Mouse (Mus musculus) small intestine, adult 2 months (tissue): ENCODE results near the gene Dyrk2.

Experiments
- CTCF ChIP-seq: fragments of 200-500 bp; IDR thresholded peaks from 2 replicates; pipeline ENCODE4 v1.5.1; 2012; ENCODE audit warnings: low read depth, mild to moderate bottlenecking, control low read depth, inconsistent platforms, low read length, moderate library complexity, mixed read lengths; ENCODE audit not compliant: insufficient replicate concordance, insufficient read length; ENCODE audit errors: extremely low read depth
- POLR2A ChIP-seq: fragments of 200-500 bp; IDR thresholded peaks from 2 replicates; pipeline ENCODE4 v1.6.1; 2012; ENCODE audit warnings: low read depth, mild to moderate bottlenecking, control low read depth, inconsistent platforms, low read length, moderate library complexity

GRCm38 (mm10) chr10:118893645-118894044 is 23.6 kb upstream of the Dyrk2 start:
- TF ChIP-seq CTCF = no peak
- TF ChIP-seq POLR2A = no peak
